Mouse (Mus musculus) limb, embryonic 13.5 days (tissue): ENCODE data around the gene Tlr9. TPM values are rescaled to one million over a fixed set of nuclear protein-coding genes. Genes with fewer than 3 reads are reported as not detected.
A peak's percentile ranks its signal among the peaks of the same experiment; 100 is the strongest.

Source experiments
- ATAC-seq: fragments of 200-750 bp; cut with Nextera tagmentation; 2 replicates; pipeline ENCODE4 v1.8.0; 2017; ENCODE audit warnings: low read depth, moderate number of reproducible peaks, moderate TSS enrichment; ENCODE audit not compliant: low FRiP score
- H3K27ac ChIP-seq: fragments of 300-500 bp; sonication (generic); 2 replicates; pipeline ENCODE4 v1.5.1; 2015; ENCODE audit warnings: inconsistent platforms, mild to moderate bottlenecking, moderate library complexity
- H3K27me3 ChIP-seq: fragments of 300-500 bp; sonication (generic); 2 replicates; pipeline ENCODE4 v1.6.1; 2015; ENCODE audit warnings: mild to moderate bottlenecking, inconsistent platforms
- H3K36me3 ChIP-seq: fragments of 300-500 bp; sonication (generic); 2 replicates; pipeline ENCODE4 v1.6.1; 2015; ENCODE audit warnings: inconsistent platforms, mild to moderate bottlenecking, moderate library complexity
- H3K4me1 ChIP-seq: fragments of 300-500 bp; sonication (generic); 2 replicates; pipeline ENCODE4 v1.6.1; 2015; ENCODE audit warnings: inconsistent platforms
- H3K4me2 ChIP-seq: fragments of 300-500 bp; sonication (generic); replicated peaks from 2 replicates; pipeline ENCODE4 v1.6.1; 2015; ENCODE audit warnings: inconsistent platforms, mild to moderate bottlenecking, moderate library complexity
- H3K4me3 ChIP-seq: fragments of 300-500 bp; sonication (generic); 2 replicates; pipeline ENCODE4 v1.5.1; 2015; ENCODE audit warnings: moderate library complexity, mild to moderate bottlenecking, inconsistent platforms
- H3K9ac ChIP-seq: fragments of 300-500 bp; sonication (generic); 2 replicates; pipeline ENCODE4 v1.6.1; 2015; ENCODE audit warnings: mild to moderate bottlenecking, inconsistent platforms
- H3K9me3 ChIP-seq: fragments of 300-500 bp; sonication (generic); 2 replicates; pipeline ENCODE4 v1.6.1; 2016; ENCODE audit warnings: inconsistent platforms
- WGBS: fragments of 180-500 bp; shearing (Covaris S2); methylation state at CpG from one replicate; pipeline ENCODE4 v1.1.7; 2015; 5-methylcytosine and 5-hydroxymethylcytosine counted together
- polyA plus RNA-seq: library from polyadenylated mRNA; unstranded; fragments of >200 nt; fragmentation: Nextera tagmentation; extraction: Ambion mirVana; gene quantifications from 2 replicates; pipeline ENCODE4 v1.2.1, GENCODE M21; 2015

Tlr9 gene
- polyA plus RNA-seq, 1 experiment from 2014 or later, result 0.05 TPM

- no peaks in the 10 kb centered on the region for H3K36me3 ChIP-seq
- H3K9me3 ChIP-seq, result no peaks in the 10 kb centered on the region
- no peak overlapping the region for H3K9ac ChIP-seq
- no peak overlapping the region for H3K4me3 ChIP-seq
- WGBS, result 79% methylated on average over 9 of the region's 9 CpGs
- no peak overlapping the region for H3K4me2 ChIP-seq
- no peaks in the 10 kb centered on the region for H3K27me3 ChIP-seq
- H3K27ac ChIP-seq, result no peak overlapping the region
- no peaks in the 10 kb centered on the region for H3K4me1 ChIP-seq
- no peak for ATAC-seq
These were observed 41.1 kb downstream of the Tlr9 start for GRCm38 (mm10) chr9:106263381-106263924.

- no peak overlapping the region for H3K4me2 ChIP-seq
- no peak overlapping the region for H3K9ac ChIP-seq
- H3K9me3 ChIP-seq, result no peaks in the 10 kb centered on the region
- H3K4me1 ChIP-seq, result no peaks in the 10 kb centered on the region
- H3K36me3 ChIP-seq, result no peaks in the 10 kb centered on the region
- H3K27ac ChIP-seq, result no peak overlapping the region
- H3K4me3 ChIP-seq, result no peak overlapping the region
- WGBS, result 73% methylated on average over 12 of the region's 12 CpGs
- no peak for ATAC-seq
- H3K27me3 ChIP-seq, result no peaks in the 10 kb centered on the region
These were observed 43.1 kb downstream of the Tlr9 start for GRCm38 (mm10) chr9:106265358-106266075.

GRCm38 (mm10) chr9:106266936-106267657 is 44.7 kb downstream of the Tlr9 start:
- Histone ChIP-seq H3K9ac (no peak overlapping the region), H3K27ac (no peak overlapping the region), H3K9me3 (no peaks in the 10 kb centered on the region), H3K36me3 (no peaks in the 10 kb centered on the region), H3K4me3 (no peak overlapping the region), H3K27me3 (no peaks in the 10 kb centered on the region), H3K4me2 (no peak overlapping the region), H3K4me1 (no peaks in the 10 kb centered on the region)
- WGBS, result 65% methylated on average over 2 of the region's 2 CpGs
- ATAC-seq, result no peak

GRCm38 (mm10) chr9:106268421-106268820 is 46.0 kb downstream of the Tlr9 start:
- Histone ChIP-seq H3K9ac (no peak overlapping the region), H3K36me3 (no peaks in the 10 kb centered on the region), H3K9me3 (no peaks in the 10 kb centered on the region), H3K4me1 (no peaks in the 10 kb centered on the region), H3K4me2 (no peak overlapping the region), H3K27me3 (no peaks in the 10 kb centered on the region), H3K27ac (no peak overlapping the region), H3K4me3 (no peak overlapping the region)
- ATAC-seq, result no peak
- 49% methylated on average over 4 of the region's 4 CpGs for WGBS

- H3K27ac ChIP-seq, result no peak overlapping the region
- H3K36me3 ChIP-seq, result no peaks in the 10 kb centered on the region
- H3K4me3 ChIP-seq, result no peak overlapping the region
- H3K27me3 ChIP-seq, result no peaks in the 10 kb centered on the region
- no peaks in the 10 kb centered on the region for H3K4me1 ChIP-seq
- no peak for ATAC-seq
- H3K9ac ChIP-seq, result peak overlapping the region; percentile 8; the same call in 1 of the 2 replicates
- H3K9me3 ChIP-seq, result no peaks in the 10 kb centered on the region
- WGBS, result 67% methylated on average over 9 of the region's 9 CpGs
- H3K4me2 ChIP-seq, result no peak overlapping the region
These were observed 46.8 kb downstream of the Tlr9 start for GRCm38 (mm10) chr9:106269076-106269788.

GRCm38 (mm10) chr9:106269879-106270278 is 47.5 kb downstream of the Tlr9 start:
- 44% methylated on average over 2 of the region's 2 CpGs for WGBS
- no peaks in the 10 kb centered on the region for H3K27me3 ChIP-seq
- ATAC-seq, result no peak
- no peak overlapping the region for H3K4me3 ChIP-seq
- peak overlapping the region; percentile 19; the same call in 1 of the 2 replicates for H3K9ac ChIP-seq
- no peaks in the 10 kb centered on the region for H3K4me1 ChIP-seq
- H3K36me3 ChIP-seq, result no peaks in the 10 kb centered on the region
- H3K27ac ChIP-seq, result no peak overlapping the region
- no peak overlapping the region for H3K4me2 ChIP-seq
- H3K9me3 ChIP-seq, result no peaks in the 10 kb centered on the region

- H3K9me3 ChIP-seq, result no peaks in the 10 kb centered on the region
- no peak overlapping the region for H3K9ac ChIP-seq
- no peak for ATAC-seq
- H3K36me3 ChIP-seq, result no peaks in the 10 kb centered on the region
- H3K27ac ChIP-seq, result no peak overlapping the region
- 61% methylated on average over 4 of the region's 4 CpGs for WGBS
- no peaks in the 10 kb centered on the region for H3K27me3 ChIP-seq
- H3K4me3 ChIP-seq, result no peak overlapping the region
- H3K4me1 ChIP-seq, result no peaks in the 10 kb centered on the region
- H3K4me2 ChIP-seq, result no peak overlapping the region
These were observed 48.3 kb downstream of the Tlr9 start for GRCm38 (mm10) chr9:106270656-106271055.

- no peak for ATAC-seq
- H3K4me3 ChIP-seq, result no peak overlapping the region
- H3K27me3 ChIP-seq, result no peaks in the 10 kb centered on the region
- H3K4me2 ChIP-seq, result no peak overlapping the region
- H3K27ac ChIP-seq, result no peak overlapping the region
- H3K9me3 ChIP-seq, result no peaks in the 10 kb centered on the region
- H3K36me3 ChIP-seq, result no peaks in the 10 kb centered on the region
- H3K9ac ChIP-seq, result no peak overlapping the region
- WGBS, result 92% methylated on average over 1 of the region's 1 CpGs
- no peaks in the 10 kb centered on the region for H3K4me1 ChIP-seq
These were observed 49.9 kb downstream of the Tlr9 start for GRCm38 (mm10) chr9:106272288-106272687.

GRCm38 (mm10) chr9:106273276-106273675 is 50.9 kb downstream of the Tlr9 start:
- no peak overlapping the region for H3K4me2 ChIP-seq
- 90% methylated on average over 12 of the region's 12 CpGs for WGBS
- H3K36me3 ChIP-seq, result no peaks in the 10 kb centered on the region
- H3K9ac ChIP-seq, result no peak overlapping the region
- ATAC-seq, result no peak
- no peaks in the 10 kb centered on the region for H3K27me3 ChIP-seq
- no peaks in the 10 kb centered on the region for H3K9me3 ChIP-seq
- H3K4me1 ChIP-seq, result no peaks in the 10 kb centered on the region
- no peak overlapping the region for H3K27ac ChIP-seq
- no peak overlapping the region for H3K4me3 ChIP-seq

GRCm38 (mm10) chr9:106273791-106274190 is 51.4 kb downstream of the Tlr9 start:
- Histone ChIP-seq H3K4me1 (no peaks in the 10 kb centered on the region), H3K4me3 (no peak overlapping the region), H3K4me2 (no peak overlapping the region), H3K36me3 (no peaks in the 10 kb centered on the region), H3K9me3 (no peaks in the 10 kb centered on the region), H3K27me3 (no peaks in the 10 kb centered on the region), H3K9ac (no peak overlapping the region), H3K27ac (no peak overlapping the region)
- no peak for ATAC-seq
- WGBS, result 66% methylated on average over 4 of the region's 4 CpGs

- H3K4me3 ChIP-seq, result no peak overlapping the region
- H3K4me1 ChIP-seq, result no peaks in the 10 kb centered on the region
- 77% methylated on average over 8 of the region's 8 CpGs for WGBS
- H3K36me3 ChIP-seq, result no peaks in the 10 kb centered on the region
- no peaks in the 10 kb centered on the region for H3K9me3 ChIP-seq
- H3K27ac ChIP-seq, result no peak overlapping the region
- ATAC-seq, result no peak
- no peak overlapping the region for H3K9ac ChIP-seq
- no peaks in the 10 kb centered on the region for H3K27me3 ChIP-seq
- no peak overlapping the region for H3K4me2 ChIP-seq
These were observed 52.3 kb downstream of the Tlr9 start for GRCm38 (mm10) chr9:106274652-106275180.

- H3K36me3 ChIP-seq, result no peaks in the 10 kb centered on the region
- no peak overlapping the region for H3K4me2 ChIP-seq
- H3K27ac ChIP-seq, result no peak overlapping the region
- peaks cover 5% of the 10 kb centered on the region for H3K4me1 ChIP-seq
- H3K9ac ChIP-seq, result no peak overlapping the region
- H3K27me3 ChIP-seq, result no peaks in the 10 kb centered on the region
- WGBS, result 56% methylated on average over 1 of the region's 1 CpGs
- H3K4me3 ChIP-seq, result no peak overlapping the region
- no peaks in the 10 kb centered on the region for H3K9me3 ChIP-seq
- no peak for ATAC-seq
These were observed 53.4 kb downstream of the Tlr9 start for GRCm38 (mm10) chr9:106275806-106276205.
